Mouse (Mus musculus) right cerebral cortex, adult 18-20 months (tissue): ENCODE measurements around the gene Dock9.
"Not testable (repeated sequence)": the region's sequence is repeated elsewhere in the genome, so short reads cannot be mapped to it uniquely, and the experiment has no call there.

ENCODE experiments used
- DNase-seq: peaks from one replicate; pipeline ENCODE4 v3.0.0; 2022; ENCODE audit warnings: mixed read lengths

Dock9 gene

DNA sequence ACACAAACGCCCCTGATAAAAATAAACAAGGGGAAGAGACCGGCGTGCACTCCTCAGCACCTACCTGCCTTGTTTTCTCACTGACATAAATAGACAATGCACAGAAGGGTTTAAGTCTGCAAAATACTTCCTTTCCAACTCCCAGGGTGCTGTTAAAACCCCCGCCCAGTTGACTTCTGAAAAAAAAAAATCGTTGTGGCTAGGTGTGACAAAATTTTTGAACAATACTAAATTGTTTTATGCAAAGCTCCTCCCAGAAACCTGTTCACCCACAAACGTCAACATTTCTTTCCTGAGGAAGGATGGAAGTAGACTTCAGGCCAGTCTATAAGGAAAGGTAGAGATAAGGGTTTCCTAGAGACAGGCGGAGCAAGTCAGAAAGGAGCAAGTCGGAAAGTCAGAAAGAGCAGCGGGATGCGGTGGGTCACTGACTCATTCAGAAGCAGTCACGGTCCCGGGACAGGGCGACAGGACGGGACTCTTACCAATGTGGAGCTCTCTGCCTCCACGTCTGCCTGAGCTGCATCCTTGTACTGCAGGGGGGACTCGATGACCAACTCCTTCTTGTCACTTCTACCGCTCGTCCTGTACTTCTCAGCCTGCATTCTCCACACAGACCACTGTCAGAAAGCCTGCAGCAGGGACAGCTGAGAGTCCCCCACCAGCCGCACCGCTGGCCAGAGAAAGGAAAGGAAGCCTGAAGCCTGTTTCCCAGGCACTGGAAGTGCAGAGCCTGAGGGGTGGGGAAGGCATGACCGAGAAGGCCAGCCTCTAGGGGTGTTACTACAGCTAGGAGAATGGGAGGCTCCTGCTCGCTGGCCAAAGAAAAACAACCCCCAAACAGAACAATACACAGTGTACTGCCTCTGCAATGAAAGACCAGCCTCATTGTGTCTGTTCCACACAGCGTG, 99.7 kb downstream of the Dock9 start:
- DNase-seq, result peak; percentile 53

DNA sequence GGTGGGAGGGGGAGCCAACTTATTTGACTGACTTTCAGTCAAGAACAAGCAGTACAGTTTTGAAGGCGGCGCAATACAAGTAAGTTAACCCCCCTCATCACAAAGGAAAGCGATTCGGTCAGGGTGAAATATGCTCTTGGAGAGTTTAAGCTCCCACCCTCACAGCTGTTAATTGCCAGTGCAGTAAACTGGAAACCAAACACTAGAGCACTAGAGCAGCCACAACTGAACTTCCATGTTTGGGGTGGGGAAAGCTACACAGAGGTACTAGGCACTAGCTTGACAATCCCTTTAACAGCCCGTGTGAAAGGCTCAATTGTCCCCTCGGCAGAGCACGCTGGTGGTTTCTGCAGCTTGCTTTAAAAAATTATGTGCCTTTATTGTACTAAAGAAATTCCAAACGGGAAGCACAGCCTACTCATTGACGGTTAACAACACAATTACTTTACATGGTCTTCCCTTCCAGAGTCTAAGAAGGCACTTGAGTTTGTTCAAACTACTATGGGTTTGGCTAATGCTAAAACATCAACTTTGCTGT, 100.4 kb downstream of the Dock9 start:
- DNase-seq, result no peak

DNA sequence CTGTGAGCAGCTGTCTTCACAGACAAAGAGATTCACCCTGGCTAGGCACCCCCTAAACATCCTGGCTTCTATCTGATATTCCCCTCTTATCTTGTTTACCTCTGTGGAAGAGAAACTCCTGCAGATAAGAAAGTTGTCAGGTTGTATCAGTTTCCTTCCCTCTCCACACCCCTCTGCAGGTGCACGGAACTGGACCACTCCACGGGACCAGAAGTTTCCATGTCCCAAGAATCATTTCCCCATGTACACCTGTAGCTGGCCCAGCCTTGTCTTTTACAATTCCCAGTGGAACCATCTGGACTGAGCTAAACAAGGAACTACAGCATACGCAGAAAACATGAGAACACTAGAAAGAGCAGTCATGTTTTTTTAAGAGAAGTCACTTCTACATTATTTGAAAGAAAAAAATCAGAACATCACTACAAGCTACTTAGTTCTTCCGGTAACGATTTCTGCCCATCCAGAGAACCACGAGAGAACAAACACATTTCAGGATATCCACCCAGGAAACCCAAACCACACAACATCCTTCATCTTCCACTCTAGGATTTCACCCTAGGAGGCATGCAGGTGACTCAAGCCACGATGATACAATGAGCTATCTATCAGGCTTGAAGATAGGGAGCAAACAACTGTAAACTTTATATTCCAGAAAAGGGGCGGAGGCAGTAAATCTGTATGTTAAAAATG, 101.1 kb downstream of the Dock9 start:
- DNase-seq, result no peak

DNA sequence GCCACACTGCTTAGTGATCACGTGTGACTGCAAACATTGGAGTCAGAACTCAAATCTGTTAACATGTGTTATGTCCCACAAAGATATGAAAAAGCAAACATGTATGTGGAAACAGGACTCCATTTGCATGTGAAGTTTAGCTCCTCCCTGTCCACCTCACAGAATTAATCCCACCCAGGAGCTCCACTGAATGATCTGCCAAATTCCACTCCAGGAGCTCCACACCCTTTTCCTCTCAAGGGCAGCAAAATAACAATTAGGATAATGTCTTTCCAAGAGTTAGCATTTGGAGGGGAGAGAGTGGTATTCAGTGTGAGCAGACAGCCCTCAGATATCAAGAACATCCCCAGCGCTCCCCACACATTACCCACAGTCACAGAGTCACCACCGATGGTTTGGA, 102.9 kb downstream of the Dock9 start:
- no peak for DNase-seq

DNA sequence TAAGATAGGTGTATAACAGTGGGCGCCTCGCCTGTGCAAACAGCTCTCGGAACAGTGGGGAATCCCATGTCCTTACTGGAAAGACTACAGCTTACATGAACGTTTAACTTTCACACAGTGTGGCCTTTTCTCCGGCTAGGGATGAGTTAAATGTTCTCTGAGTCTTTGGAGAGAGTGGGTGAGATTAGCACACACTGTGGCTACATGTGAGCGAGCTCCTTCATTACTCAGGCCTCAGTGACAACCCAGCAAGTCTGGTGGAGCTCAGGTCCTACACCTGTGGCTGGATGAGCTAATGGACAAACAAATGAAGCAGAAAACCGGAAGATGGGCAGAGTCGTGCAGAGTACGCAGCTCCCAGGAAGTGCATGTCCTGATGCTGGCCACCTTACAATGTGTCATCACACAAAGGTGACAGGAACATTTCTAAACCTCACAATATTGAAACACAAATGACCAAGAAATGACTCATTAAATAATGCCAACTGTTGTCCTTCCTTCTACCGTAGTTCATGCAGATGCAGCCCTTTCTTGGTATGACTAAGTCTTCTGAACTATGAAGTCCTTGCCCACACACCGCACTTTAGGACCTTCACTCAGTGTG, 103.5 kb downstream of the Dock9 start:
- DNase-seq, result no peak

DNA sequence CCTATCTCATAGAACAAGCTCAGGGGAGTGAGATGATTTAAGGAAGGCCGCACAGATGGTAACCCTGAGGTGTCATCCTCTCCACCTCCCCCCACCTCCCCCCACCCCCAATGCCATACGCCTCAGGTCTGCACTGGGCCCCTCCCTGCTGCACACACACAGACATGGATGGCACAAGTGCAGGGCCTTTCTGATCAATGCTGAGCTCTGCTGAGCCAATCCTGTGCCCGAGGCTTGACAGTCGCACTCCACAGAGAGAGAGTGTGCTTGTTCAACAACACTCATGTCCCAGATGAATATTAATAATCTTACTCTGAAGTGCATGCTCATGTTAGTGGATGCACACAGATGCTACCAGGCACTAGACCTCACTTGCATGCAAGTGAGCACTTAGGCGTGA, 108.0 kb downstream of the Dock9 start:
- not testable (repeated sequence) for DNase-seq

DNA sequence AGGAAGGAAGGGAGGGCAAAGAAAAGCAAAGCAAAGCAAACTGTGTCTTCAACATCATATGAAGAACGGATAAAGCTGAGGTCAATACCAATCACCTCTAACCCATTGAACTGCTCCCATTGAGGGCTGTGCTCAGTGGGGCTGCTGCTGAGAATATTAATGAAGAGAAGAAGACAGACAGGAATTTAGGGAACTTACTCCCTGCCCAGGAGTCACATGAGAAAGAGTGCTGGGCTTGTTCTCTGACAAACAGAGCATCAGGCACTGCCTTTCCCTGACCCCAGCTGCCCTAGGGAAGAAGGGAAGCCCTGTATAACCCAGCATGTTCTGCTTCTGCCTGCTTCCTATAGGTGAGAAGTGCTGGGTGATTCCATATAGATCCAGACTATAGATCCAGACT, 109.5 kb downstream of the Dock9 start:
- DNase-seq, result no peak

DNA sequence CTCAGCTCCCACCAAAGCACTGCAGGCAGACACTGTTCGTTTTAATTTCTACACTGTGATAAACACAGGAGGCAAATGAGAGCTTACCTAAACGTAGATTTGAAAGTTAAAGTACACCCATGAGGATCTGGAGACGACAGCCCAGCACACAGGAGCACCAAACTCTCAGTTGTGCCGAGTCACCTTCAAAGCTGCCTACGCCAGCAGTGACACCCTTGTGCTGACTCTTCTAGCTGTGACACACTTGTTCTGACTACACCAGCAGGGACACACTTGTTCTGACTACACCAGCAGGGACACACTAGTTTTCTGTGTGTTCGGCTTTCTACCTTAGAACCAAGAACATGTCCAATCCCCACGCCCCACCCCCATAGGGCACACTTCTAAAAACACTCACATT, 110.4 kb downstream of the Dock9 start:
- peak; percentile 22 for DNase-seq

DNA sequence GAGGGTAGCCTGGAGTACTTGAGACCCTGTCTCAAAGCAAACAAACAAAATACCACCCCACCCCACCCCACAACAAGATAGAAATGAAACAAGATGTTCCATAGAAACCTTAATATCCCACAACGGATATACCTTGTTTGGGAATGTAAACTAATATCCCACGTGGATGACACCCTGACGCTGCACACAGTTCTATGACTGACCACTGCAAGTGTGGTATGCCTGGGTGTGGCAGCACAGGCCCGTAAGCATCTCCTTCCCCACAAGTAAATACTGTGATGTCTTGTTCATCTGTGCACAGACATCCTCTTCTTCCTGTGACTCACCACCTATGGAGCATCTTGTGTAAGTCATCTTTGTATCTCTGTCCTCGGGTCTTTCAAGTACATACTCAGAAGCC, 118.7 kb downstream of the Dock9 start:
- DNase-seq, result no peak

DNA sequence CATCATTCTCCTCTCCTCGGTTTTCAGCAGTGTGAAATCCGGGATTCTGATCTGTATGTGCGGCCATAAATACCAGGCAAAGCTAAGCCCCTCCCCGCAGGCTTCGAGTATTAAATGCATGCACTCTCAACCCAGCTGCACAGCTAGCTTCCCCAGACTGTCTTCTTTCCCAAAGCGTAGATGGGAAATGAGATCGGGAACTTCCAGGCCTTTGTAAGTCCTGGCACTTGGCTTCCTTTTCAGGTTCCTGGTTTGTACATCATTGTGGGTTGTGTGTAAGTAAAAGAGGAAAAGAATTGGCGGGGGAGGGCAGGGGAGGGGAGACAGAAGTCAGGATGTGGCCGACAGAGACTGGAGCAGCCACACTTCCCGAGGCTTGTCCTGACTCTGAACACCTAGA, 119.2 kb downstream of the Dock9 start:
- DNase-seq, result no peak

DNA sequence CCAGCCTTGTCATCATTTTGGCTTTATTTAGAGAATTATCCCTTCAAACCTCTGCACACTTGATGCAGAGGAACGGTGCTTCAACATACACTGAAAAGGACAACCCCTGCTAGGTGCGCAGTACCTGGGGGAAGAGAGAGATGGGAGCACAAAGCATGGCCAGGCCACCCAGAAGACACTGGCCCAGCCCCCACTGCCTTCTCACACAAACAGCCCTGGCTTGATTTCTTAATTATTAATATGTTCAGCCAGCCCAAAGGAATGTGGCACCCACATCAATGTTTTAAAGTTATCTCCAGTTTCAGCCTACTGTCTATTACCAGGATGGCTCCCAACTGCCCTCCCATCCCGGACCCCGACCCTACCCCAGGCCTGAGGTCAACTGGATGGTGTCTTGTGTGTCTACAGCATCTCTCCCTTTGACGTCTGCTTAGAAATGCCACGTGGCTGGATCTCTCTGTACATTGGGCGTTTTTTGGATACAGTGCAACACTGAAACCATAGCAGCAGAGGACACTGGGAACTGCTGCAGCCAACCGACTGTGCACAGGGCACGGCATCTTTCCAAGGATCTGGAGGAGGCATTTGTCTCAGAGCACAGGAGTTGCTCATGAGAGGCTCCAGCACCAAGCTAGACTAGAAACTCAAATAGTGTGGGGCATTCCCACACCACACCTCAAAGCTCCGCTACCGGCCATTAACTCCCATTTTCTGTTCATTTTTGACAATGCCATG, 120.9 kb downstream of the Dock9 start:
- DNase-seq, result peak; percentile 66

DNA sequence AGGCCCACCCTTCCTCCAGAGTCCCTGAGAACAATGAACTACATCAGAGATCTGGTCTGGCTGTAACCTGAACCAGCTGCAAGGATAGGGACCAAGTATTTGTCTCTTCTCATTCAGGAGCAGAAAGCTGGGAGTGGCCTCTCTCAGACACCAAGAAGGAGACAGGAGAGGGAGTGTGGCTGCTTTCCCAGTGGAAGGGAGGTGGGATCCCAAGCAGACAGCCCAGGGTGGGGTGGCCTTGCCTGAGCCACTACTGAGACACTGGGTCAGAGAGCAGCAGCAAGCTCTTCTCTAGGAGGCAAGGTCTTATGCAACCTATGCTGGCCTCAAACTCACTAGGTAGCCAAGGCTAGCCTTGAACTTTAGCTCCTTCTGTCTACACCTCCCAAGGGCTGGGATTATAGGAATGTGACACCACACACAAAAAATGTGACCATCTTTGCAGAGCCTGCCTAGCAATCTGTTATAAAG, 121.5 kb downstream of the Dock9 start:
- no peak for DNase-seq

DNA sequence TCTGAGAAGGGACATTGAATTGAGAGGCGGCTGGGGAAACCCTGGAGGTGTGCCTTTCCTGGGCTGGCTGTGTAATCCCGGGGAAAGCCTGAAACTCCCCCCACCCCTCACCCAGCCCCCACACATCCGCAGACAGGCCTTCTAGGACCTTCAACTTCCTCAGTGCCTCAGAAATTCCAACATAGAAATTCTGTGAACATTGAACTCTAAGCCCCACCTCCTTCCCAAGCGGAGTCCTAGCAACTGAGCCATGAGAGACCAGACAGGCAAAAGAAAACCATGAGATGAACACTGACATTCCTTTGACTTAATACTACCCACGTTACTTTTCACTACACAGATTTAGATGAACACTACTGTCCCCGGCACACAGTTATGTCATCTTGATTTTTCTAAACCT, 122.1 kb downstream of the Dock9 start:
- DNase-seq, result no peak

DNA sequence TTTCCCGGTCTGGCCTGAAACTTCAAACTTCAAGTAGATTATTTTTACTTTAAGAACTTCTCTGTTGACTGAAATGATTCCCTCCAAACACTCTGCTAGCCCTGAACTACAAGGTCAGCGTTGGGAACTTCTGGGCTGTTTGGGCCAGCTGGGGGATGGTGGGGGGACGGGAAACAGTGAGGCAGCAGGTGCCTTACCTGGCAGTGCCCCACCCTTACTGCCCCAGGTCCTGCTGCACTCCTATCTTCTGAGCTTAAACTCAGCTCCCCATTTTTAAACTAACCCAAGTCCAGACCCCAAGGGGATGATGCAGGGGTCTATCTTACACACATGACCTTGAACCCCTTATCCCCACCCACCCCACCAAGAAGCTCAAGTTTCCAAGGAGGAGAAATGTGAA, 122.5 kb downstream of the Dock9 start:
- no peak for DNase-seq

DNA sequence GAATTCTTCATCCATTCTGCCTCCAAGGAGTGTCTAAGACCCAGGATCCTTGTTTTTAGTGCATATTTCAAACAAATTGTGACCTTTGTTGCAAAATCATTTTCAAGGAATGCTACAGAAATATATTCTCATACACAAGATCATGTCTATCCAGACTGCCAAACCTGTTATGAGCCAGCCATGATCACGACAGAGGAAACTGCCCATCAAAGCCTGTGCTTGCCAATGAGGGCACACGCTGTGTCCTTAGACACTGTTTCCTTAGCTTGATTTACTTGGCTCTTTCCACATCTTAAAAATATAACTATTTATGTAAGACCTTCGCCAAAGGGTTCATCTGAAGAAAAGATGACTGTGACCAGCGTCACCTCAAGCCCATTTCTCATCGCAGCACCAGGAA, 127.6 kb downstream of the Dock9 start:
- no peak for DNase-seq

DNA sequence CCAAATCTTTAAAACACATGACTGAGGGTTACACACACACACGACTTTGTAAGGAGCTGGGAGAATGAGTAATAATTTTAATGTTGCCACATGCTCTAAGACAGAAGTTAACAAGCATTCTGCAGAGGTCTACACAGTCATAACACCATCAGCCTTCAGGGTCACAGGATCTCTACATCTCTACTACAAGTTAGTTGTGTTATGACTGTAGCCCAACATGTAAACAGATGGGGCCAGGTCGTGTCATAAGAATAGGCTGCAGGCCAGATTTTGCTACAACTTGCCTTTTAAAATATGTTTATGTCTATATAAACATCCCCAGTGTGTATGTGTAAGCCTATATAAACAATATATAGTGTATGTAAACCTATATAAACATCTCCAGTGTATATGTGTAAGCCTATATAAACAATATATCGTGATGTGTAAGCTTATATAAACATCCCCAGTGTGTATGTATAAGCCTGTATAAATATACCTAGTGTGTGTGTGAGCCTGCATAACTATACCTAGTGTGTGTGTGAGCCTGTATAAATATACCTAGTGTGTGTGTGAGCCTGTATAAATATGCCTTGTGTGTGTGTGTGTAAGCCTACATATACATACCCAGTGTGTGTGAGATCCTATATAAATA, 130.9 kb downstream of the Dock9 start:
- no peak for DNase-seq

DNA sequence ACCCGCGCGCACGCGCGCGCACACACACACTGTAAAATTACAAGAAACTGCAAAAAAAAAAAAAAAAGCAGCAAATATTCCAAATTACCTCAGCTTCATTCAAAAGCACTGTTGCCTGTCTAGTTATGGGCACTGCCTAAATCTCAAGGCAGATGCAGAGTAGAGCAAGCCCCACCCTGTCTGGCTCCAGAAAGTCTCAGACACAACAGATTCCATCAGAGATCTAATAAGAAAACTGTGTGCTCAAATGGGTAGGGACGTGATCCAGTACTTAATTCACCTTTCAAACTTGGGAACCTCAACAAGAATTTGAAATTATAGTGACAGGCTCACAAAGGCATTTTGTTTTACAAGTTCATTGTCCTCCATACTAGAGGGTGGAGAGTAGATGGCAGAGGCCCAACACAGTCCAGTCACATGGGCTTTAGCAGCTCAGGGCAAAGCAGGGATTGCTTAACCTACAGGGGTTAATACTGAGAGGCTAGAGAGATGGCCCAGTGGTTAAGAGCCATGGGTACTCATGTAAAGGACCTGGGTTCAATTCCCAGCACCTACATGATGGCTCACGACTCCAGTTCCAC, 131.9 kb downstream of the Dock9 start:
- DNase-seq, result no peak

DNA sequence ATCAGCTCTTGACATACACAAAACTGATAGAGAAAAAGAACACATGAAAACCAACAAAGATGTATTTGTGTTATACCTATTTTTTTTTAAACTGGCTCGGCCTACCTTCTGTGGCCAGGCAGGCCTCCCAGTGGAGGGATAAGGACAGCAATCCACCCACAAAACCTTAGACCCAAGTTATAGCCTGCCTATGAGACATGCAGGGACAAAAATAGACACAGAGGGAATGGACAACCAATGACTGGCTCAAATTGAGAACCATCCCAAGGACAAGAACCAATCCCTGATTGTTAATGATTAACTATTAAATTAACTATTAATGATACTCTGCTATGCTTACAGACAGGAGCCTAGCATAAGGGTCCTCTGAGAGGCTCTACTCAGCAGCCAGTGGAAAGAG, 133.7 kb downstream of the Dock9 start:
- DNase-seq, result no peak

DNA sequence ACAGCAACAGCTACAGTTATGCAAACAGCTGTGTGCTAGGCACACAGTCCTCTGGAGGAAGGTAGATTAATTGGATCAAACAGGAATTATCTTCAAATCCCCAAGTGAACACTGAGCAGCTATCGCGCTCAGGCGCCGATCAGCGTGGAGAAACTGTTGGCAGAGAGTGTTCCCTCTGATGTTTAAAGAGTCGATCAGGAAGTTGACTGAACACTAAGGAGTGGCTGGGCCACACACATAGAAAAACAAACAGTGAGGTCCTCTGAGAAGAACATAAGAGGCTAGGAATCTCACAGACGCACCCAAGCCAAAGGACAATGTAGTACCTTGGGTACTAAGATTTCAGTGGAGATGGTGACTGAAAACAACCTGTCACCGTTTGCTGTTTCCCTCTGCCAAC, 136.7 kb downstream of the Dock9 start:
- no peak for DNase-seq

DNA sequence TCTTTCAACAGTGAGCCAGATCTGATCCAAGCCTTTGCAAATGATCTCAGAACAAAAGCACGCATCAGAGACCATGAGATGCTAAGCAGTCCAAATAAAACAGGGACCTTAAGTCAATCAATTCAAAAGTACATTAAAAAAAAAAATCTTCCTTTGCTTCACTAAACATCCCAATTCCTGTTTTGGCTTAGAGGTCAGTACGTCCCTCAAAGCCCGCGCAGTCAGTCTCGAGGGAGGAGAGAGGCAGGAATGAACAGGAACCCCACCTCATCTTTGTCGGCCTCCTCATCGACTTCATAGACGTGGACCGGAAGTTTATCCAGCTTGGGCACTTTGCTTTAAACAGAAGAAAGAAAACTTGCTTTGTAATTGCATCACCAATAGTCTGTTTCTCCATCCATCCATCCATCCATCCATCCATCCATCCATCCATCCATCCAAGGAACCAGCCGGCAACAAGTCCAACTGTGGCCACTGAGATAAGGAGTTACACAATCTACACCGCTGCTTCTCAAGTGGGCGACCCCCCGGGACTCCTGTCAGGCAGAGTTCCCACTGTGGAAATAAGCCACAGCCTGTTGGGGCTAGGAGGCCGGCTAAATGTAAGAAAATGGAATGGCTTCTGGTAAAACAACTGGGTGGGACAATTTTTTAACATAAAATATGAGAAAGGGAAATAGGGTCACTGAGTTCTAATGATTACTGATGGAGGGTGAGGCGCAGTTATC, 137.3 kb downstream of the Dock9 start:
- no peak for DNase-seq
